Mouse (Mus musculus) CH12.LX (cell line): ENCODE data around the gene Rnf44. TPM values are rescaled to one million over a fixed set of nuclear protein-coding genes. Genes with fewer than 3 reads are reported as not detected.

Experiments
- DNase-seq: peaks from one replicate; pipeline ENCODE4 v3.0.0-alpha.2; 2013; ENCODE audit errors: extremely low read depth
- H3K27ac ChIP-seq: 2 replicates; pipeline ENCODE4 v1.5.1; 2012; ENCODE audit warnings: low read depth, mild to moderate bottlenecking, control low read depth, moderate library complexity; ENCODE audit not compliant: insufficient read depth
- H3K27me3 ChIP-seq: replicated peaks from 2 replicates; pipeline ENCODE3; 2012; ENCODE audit warnings: inconsistent platforms
- H3K36me3 ChIP-seq, 2 experiments: replicated peaks in 1 of 2; 2 replicates each; pipeline versions ENCODE3 to v1.6.1; 2012; ENCODE audit warnings: inconsistent platforms in 1 of 2, low read length in 1 of 2, mild to moderate bottlenecking in 1 of 2, mixed read lengths in 1 of 2, moderate library complexity in 1 of 2; ENCODE audit not compliant: control insufficient read depth in 1 of 2, insufficient read depth in 1 of 2
- H3K4me1 ChIP-seq, 2 experiments: 2 replicates each; pipeline ENCODE4 v1.6.1; 2012; ENCODE audit warnings: inconsistent platforms in 1 of 2, moderate library complexity in 1 of 2; ENCODE audit not compliant: insufficient read depth in 2 of 2, control insufficient read depth in 1 of 2
- H3K4me2 ChIP-seq: 2 replicates; pipeline ENCODE4 v1.6.1; 2012; ENCODE audit warnings: low read depth, mild to moderate bottlenecking, control low read depth; ENCODE audit not compliant: poor library complexity, insufficient read depth, severe bottlenecking
- H3K4me3 ChIP-seq, 3 experiments: fragments of 150-350 bp in 1 of 3; sonication (generic) in 1 of 3; replicated peaks in 1 of 3; 2 replicates each; pipeline versions ENCODE3 to v1.5.1; 2011 to 2012; ENCODE audit warnings: low read depth in 2 of 3, low read length in 2 of 3, mild to moderate bottlenecking in 2 of 3, moderate library complexity in 2 of 3, control low read depth in 1 of 3, improper control_type of control experiment in 1 of 3, inconsistent platforms in 1 of 3, mixed read lengths in 1 of 3; ENCODE audit not compliant: poor library complexity in 1 of 3
- H3K79me2 ChIP-seq: replicated peaks from 2 replicates; pipeline ENCODE4 v1.6.1; 2012; ENCODE audit warnings: mild to moderate bottlenecking, moderate library complexity; ENCODE audit not compliant: control insufficient read depth, poor library complexity, insufficient read depth, severe bottlenecking; ENCODE audit errors: extremely low read depth
- H3K9ac ChIP-seq: 2 replicates; pipeline ENCODE4 v1.6.1; 2012; ENCODE audit warnings: low read depth, mild to moderate bottlenecking, control low read depth, moderate library complexity; ENCODE audit not compliant: insufficient read depth
- H3K9me3 ChIP-seq: replicated peaks from 2 replicates; pipeline ENCODE3; 2012; ENCODE audit warnings: low read length, inconsistent platforms, mixed read lengths
- BHLHE40 ChIP-seq: IDR thresholded peaks from 2 replicates; pipeline ENCODE4 v1.6.1; 2011; ENCODE audit warnings: mild to moderate bottlenecking, low read depth, low read length, improper control_type of control experiment
- CHD1 ChIP-seq: IDR thresholded peaks from 2 replicates; pipeline ENCODE4 v1.6.1; 2012; ENCODE audit warnings: low read depth, low read length, improper control_type of control experiment, inconsistent platforms
- CHD2 ChIP-seq: IDR thresholded peaks from 2 replicates; pipeline ENCODE4 v1.6.1; 2011; ENCODE audit warnings: low read length, improper control_type of control experiment
- E2F4 ChIP-seq: IDR thresholded peaks from 2 replicates; pipeline ENCODE4 v1.6.1; 2011; ENCODE audit warnings: low read depth, low read length, improper control_type of control experiment; ENCODE audit not compliant: insufficient replicate concordance
- ELF1 ChIP-seq: IDR thresholded peaks from 2 replicates; pipeline ENCODE4 v1.6.1; 2014; ENCODE audit warnings: low read depth, mild to moderate bottlenecking, inconsistent platforms, low read length, improper control_type of control experiment
- GABPA ChIP-seq: IDR thresholded peaks from 2 replicates; pipeline ENCODE4 v1.6.1; 2012; ENCODE audit warnings: low read depth, low read length, improper control_type of control experiment, inconsistent platforms; ENCODE audit not compliant: insufficient replicate concordance
- HCFC1 ChIP-seq: IDR thresholded peaks from 2 replicates; pipeline ENCODE4 v1.6.1; 2012; ENCODE audit warnings: low read depth, mild to moderate bottlenecking, inconsistent platforms, low read length, improper control_type of control experiment
- IRF4 ChIP-seq: IDR thresholded peaks from 2 replicates; pipeline ENCODE4 v1.6.1; 2014; ENCODE audit warnings: low read depth, mild to moderate bottlenecking, inconsistent platforms, low read length, improper control_type of control experiment
- JUN ChIP-seq: IDR thresholded peaks from 2 replicates; pipeline ENCODE4 v1.6.1; 2011; ENCODE audit warnings: low read depth, mild to moderate bottlenecking, low read length, improper control_type of control experiment, moderate library complexity; ENCODE audit not compliant: insufficient read depth
- JUND ChIP-seq: conservative IDR thresholded peaks from 2 replicates; pipeline ENCODE4 v1.6.1; 2011; ENCODE audit warnings: low read depth, low read length, improper control_type of control experiment
- KAT2A ChIP-seq: IDR thresholded peaks from 2 replicates; pipeline ENCODE4 v1.6.1; 2012; ENCODE audit warnings: low read length, improper control_type of control experiment, inconsistent platforms; ENCODE audit not compliant: insufficient replicate concordance
- MAFK ChIP-seq: IDR thresholded peaks from 2 replicates; pipeline ENCODE4 v1.6.1; 2011; ENCODE audit warnings: low read length, improper control_type of control experiment; ENCODE audit not compliant: insufficient replicate concordance
- MAX ChIP-seq: IDR thresholded peaks from 2 replicates; pipeline ENCODE4 v1.6.1; 2011; ENCODE audit warnings: low read length, improper control_type of control experiment
- MAZ ChIP-seq: IDR thresholded peaks from 2 replicates; pipeline ENCODE4 v1.6.1; 2012; ENCODE audit warnings: low read depth, mild to moderate bottlenecking, inconsistent platforms, low read length, improper control_type of control experiment, moderate library complexity
- MEF2A ChIP-seq: IDR thresholded peaks from 2 replicates; pipeline ENCODE4 v1.6.1; 2014; ENCODE audit warnings: low read depth, mild to moderate bottlenecking, inconsistent platforms, low read length, improper control_type of control experiment, borderline replicate concordance
- NELFE ChIP-seq: IDR thresholded peaks from 2 replicates; pipeline ENCODE4 v1.6.1; 2011; ENCODE audit warnings: low read depth, low read length, improper control_type of control experiment
- POLR2A ChIP-seq: IDR thresholded peaks from 2 replicates; pipeline ENCODE4 v1.6.1; 2011; ENCODE audit warnings: low read depth, mild to moderate bottlenecking, improper control_type of control experiment, low read length
- POLR2AphosphoS2 ChIP-seq: IDR thresholded peaks from 2 replicates; pipeline ENCODE4 v1.6.1; 2011; ENCODE audit warnings: low read depth, low read length, improper control_type of control experiment
- RAD21 ChIP-seq: IDR thresholded peaks from 2 replicates; pipeline ENCODE4 v1.6.1; 2011; ENCODE audit warnings: low read depth, mild to moderate bottlenecking, low read length, improper control_type of control experiment, moderate library complexity
- RCOR1 ChIP-seq: conservative IDR thresholded peaks from 2 replicates; pipeline ENCODE4 v1.6.1; 2012; ENCODE audit warnings: low read depth, mild to moderate bottlenecking, inconsistent platforms, low read length, improper control_type of control experiment
- SIN3A ChIP-seq: IDR thresholded peaks from 2 replicates; pipeline ENCODE4 v1.6.1; 2012; ENCODE audit warnings: low read length, improper control_type of control experiment, inconsistent platforms
- TBP ChIP-seq: conservative IDR thresholded peaks from 2 replicates; pipeline ENCODE4 v1.6.1; 2011; ENCODE audit warnings: low read depth, low read length, improper control_type of control experiment
- TCF12 ChIP-seq: IDR thresholded peaks from 2 replicates; pipeline ENCODE4 v1.6.1; 2014; ENCODE audit warnings: low read depth, mild to moderate bottlenecking, inconsistent platforms, low read length, improper control_type of control experiment
- UBTF ChIP-seq: IDR thresholded peaks from 2 replicates; pipeline ENCODE4 v1.6.1; 2012; ENCODE audit warnings: low read depth, mild to moderate bottlenecking, inconsistent platforms, low read length, improper control_type of control experiment, moderate library complexity
- USF2 ChIP-seq: conservative IDR thresholded peaks from 2 replicates; pipeline ENCODE4 v1.6.1; 2011; ENCODE audit warnings: low read depth, low read length, improper control_type of control experiment
- ZMIZ1 ChIP-seq: IDR thresholded peaks from 2 replicates; pipeline ENCODE4 v1.6.1; 2012; ENCODE audit warnings: low read depth, mild to moderate bottlenecking, inconsistent platforms, low read length, improper control_type of control experiment
- dilution Hi-C: fragments of 300-500 bp; cut with MboI; formaldehyde crosslinking; loops from 2 replicates; pipeline ENCODE4 v1.14.3; 2020; ENCODE audit warnings: low sequenced_read_pairs; ENCODE audit not compliant: extremely low pct_unique_long_range_greater_than_20kb, extremely low pct_ligation_motif_present
- in situ Hi-C: fragments of 300-500 bp; cut with MboI; formaldehyde crosslinking; loops from 3 replicates; pipeline ENCODE4 v1.14.3; 2019; ENCODE audit warnings: low sequenced_read_pairs, low pct_ligation_motif_present, low pct_unique_long_range_greater_than_20kb, mixed read lengths
- polyA plus RNA-seq: library from polyadenylated mRNA; unstranded; fragments of >175 nt; gene quantifications from 2 replicates; pipeline ENCODE4 v1.2.1, GENCODE M21; 2012; ENCODE audit warnings: low read depth; ENCODE audit not compliant: insufficient read length
- total RNA-seq, 2 experiments: library from RNA; depleted of rRNA; stranded (reverse); fragments of 300-350 nt in 1 of 2; fragments of >200 nt in 1 of 2; gene quantifications; 2 replicates each; pipeline ENCODE4 v1.2.3; 2012 to 2014

Rnf44 gene
- total and polyA plus RNA-seq, 3 experiments: 6.7 to 38.1 (median 12.3) TPM

GRCm38 (mm10) chr13:54695479-54696230 is 1.9 kb upstream of the Rnf44 start:
- dilution Hi-C loops: no loop called here
- Histone ChIP-seq H3K27me3 (peaks cover 17% of the 10 kb centered on the region), H3K4me3 (no peak overlapping the region), H3K4me2 (no peak overlapping the region), H3K79me2 (peaks cover 11% of the 10 kb centered on the region), H3K4me1 (peaks cover 12 to 28% of the 10 kb centered on the region in 2 experiments), H3K27ac (no peak overlapping the region), H3K9me3 (no peaks in the 10 kb centered on the region), H3K36me3 (peaks cover 0 to 3% of the 10 kb centered on the region in 2 experiments), H3K9ac (no peak overlapping the region)
- in situ Hi-C loops: no loop called here
- DNase-seq: no peak
- TF ChIP-seq TBP (no peak), NELFE (no peak), ELF1 (no peak), KAT2A (no peak), USF2 (no peak), TCF12 (no peak), RAD21 (no peak), MAZ (no peak), UBTF (no peak), CHD1 (no peak), IRF4 (no peak)

- peak overlapping the region; percentile 95 for H3K27ac ChIP-seq
- peak; percentile 71 for TF ChIP-seq ELF1
- TF ChIP-seq JUND: no peak
- TF ChIP-seq BHLHE40: no peak
- peak; percentile 80 for TF ChIP-seq NELFE
- no peak for TF ChIP-seq RCOR1
- peak; percentile 66; the same call in 1 of the 2 replicates for TF ChIP-seq GABPA
- TF ChIP-seq MEF2A: no peak
- no peak for TF ChIP-seq MAFK
- no peak; the same call in 1 of the 2 replicates for TF ChIP-seq POLR2AphosphoS2
- TF ChIP-seq MAX: no peak
- TF ChIP-seq CHD1: no peak
- TF ChIP-seq KAT2A: peak; percentile 96; the same call in 1 of the 2 replicates
- TF ChIP-seq SIN3A: no peak
- TF ChIP-seq TBP: 0 out of 2 replicates have a peak, but pooled peaks have one; percentile 40
- TF ChIP-seq E2F4: 0 out of 2 replicates have a peak, but pooled peaks have one; percentile 22
- TF ChIP-seq JUN: no peak
- peak; percentile 95 for TF ChIP-seq HCFC1
- TF ChIP-seq MAZ: no peak
- peak; percentile 62 for TF ChIP-seq CHD2
- TF ChIP-seq POLR2A: peak; percentile 92
- peak; percentile 49; the same call in 1 of the 2 replicates for TF ChIP-seq TCF12
- no peak for TF ChIP-seq IRF4
- peak; percentile 81; the same call in 1 of the 2 replicates for TF ChIP-seq ZMIZ1
- peaks cover 0 to 8% of the 10 kb centered on the region in 2 experiments for H3K36me3 ChIP-seq
- H3K4me2 ChIP-seq: peak overlapping the region; percentile 78
- in situ Hi-C loops (no loop called here), dilution Hi-C loops (no loop called here)
- H3K27me3 ChIP-seq: peaks cover 17% of the 10 kb centered on the region
- H3K4me1 ChIP-seq: peaks cover 12 to 34% of the 10 kb centered on the region in 2 experiments
- H3K4me3 ChIP-seq: peak overlapping the region; percentile 66 to 97 (median 91)
- peak overlapping the region; percentile 91 for H3K9ac ChIP-seq
- peaks cover 11% of the 10 kb centered on the region for H3K79me2 ChIP-seq
- no peaks in the 10 kb centered on the region for H3K9me3 ChIP-seq
- DNase-seq: peak; percentile 81
Measured at GRCm38 (mm10) chr13:54694348-54695060, 797 bp upstream of the Rnf44 start.
